Mouse (Mus musculus): ENCODE data around the gene Dph1. TPM values are rescaled to one million over a fixed set of nuclear protein-coding genes. Genes with fewer than 3 reads are reported as not detected.
A peak's percentile ranks its signal among the peaks of the same experiment; 100 is the strongest.

Dph1 gene
- total and polyA plus RNA-seq, 2 experiments from 2014 or later: 12.7 to 21.0 TPM

- Histone ChIP-seq H3K27me3 (ENCODE audit: insufficient read depth, low read length) (no peaks in the 10 kb centered on the region), H3K9ac (no peak overlapping the region), H3K4me2 (ENCODE audit: low read depth) (no peak overlapping the region), H3K4me1 (ENCODE audit: insufficient read depth) (no peaks in the 10 kb centered on the region), H3K9me3 (ENCODE audit: low read length) (no peaks in the 10 kb centered on the region), H3K27ac (ENCODE audit: low read depth, low read length) (no peak overlapping the region), H3K4me3 (ENCODE audit: low read depth, low read length) (no peak overlapping the region), H3K36me3 (ENCODE audit: insufficient read depth) (no peaks in the 10 kb centered on the region)
- no peak for ATAC-seq
- no peak for TF ChIP-seq CTCF (IDR thresholded peaks at IDR 0.05; ENCODE audit: low read depth)
- no peak for DNase-seq
- WGBS: 32% methylated on average over 9 of the region's 9 CpGs
Observed at GRCm38 (mm10) chr11:75204472-75204871, 13.4 kb upstream of the Dph1 start.

DNA sequence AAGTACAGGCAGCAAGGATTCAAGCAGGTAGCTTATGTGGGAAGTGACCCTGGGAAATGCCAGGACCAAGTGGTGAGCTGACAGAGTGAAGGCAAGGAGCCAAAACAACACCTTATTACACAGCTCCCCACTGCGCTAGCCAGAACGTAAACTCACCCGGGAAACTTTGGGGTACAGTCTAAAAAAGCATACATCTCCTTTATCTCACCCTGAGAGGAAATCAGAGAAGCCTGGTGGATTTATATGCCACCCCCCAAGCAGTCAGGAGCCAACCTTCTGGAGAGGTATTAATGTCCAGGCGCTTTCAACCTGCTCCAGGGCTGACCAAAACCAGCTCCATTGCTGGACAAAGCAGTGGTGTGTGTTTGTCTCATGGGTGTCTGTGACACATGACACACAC lies 12.9 kb upstream of the Dph1 start:
- Histone ChIP-seq H3K27me3 (ENCODE audit: insufficient read depth, low read length) (no peaks in the 10 kb centered on the region), H3K36me3 (ENCODE audit: insufficient read depth) (no peaks in the 10 kb centered on the region), H3K4me3 (ENCODE audit: low read depth, low read length) (no peak overlapping the region), H3K27ac (ENCODE audit: low read depth, low read length) (no peak overlapping the region), H3K4me1 (ENCODE audit: insufficient read depth) (no peaks in the 10 kb centered on the region), H3K9ac (no peak overlapping the region), H3K9me3 (ENCODE audit: low read length) (no peaks in the 10 kb centered on the region), H3K4me2 (ENCODE audit: low read depth) (no peak overlapping the region)
- no peak for TF ChIP-seq CTCF (IDR thresholded peaks at IDR 0.05; ENCODE audit: low read depth)
- ATAC-seq (no peak), DNase-seq (no peak)
- WGBS: 83% methylated on average over 4 of the region's 4 CpGs

DNA sequence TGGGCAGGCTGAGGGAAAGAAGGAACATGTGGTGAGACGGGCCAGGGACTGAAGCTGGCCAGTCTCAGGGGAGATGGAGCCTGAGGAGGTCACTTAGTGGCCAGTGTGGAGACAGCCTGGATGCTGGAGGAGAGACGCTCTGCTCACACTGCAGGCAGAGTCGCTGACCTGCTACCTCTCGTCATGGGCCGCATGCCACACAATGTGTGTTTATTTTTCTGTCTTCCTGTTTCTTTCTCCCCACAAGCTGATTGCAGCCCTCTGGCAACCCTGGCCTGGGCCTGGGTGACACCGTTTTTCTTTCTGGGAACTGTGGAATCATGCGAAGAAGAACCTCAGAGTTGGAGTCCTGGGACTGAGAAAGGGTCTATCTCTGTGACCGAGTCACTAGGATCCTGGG lies 10.7 kb upstream of the Dph1 start:
- Histone ChIP-seq H3K4me2 (ENCODE audit: low read depth) (no peak overlapping the region), H3K36me3 (ENCODE audit: insufficient read depth) (no peaks in the 10 kb centered on the region), H3K27me3 (ENCODE audit: insufficient read depth, low read length) (no peaks in the 10 kb centered on the region), H3K27ac (ENCODE audit: low read depth, low read length) (no peak overlapping the region), H3K4me1 (ENCODE audit: insufficient read depth) (no peaks in the 10 kb centered on the region), H3K9me3 (ENCODE audit: low read length) (no peaks in the 10 kb centered on the region), H3K4me3 (ENCODE audit: low read depth, low read length) (no peak overlapping the region), H3K9ac (no peak overlapping the region)
- no peak for TF ChIP-seq CTCF (IDR thresholded peaks at IDR 0.05; ENCODE audit: low read depth)
- WGBS: 72% methylated on average over 8 of the region's 8 CpGs
- ATAC-seq: no peak
- DNase-seq: no peak

GRCm38 (mm10) chr11:75200935-75201334 lies 9.9 kb upstream of the Dph1 start:
- H3K4me3 ChIP-seq (ENCODE audit: low read depth, low read length): no peak overlapping the region
- no peak overlapping the region for H3K9ac ChIP-seq
- no peak overlapping the region for H3K27ac ChIP-seq (ENCODE audit: low read depth, low read length)
- H3K9me3 ChIP-seq (ENCODE audit: low read length): no peaks in the 10 kb centered on the region
- no peaks in the 10 kb centered on the region for H3K4me1 ChIP-seq (ENCODE audit: insufficient read depth)
- H3K4me2 ChIP-seq (ENCODE audit: low read depth): no peak overlapping the region
- H3K36me3 ChIP-seq (ENCODE audit: insufficient read depth): no peaks in the 10 kb centered on the region
- DNase-seq: no peak
- no peak for TF ChIP-seq CTCF (IDR thresholded peaks at IDR 0.05; ENCODE audit: low read depth)
- 82% methylated on average over 12 of the region's 12 CpGs for WGBS
- ATAC-seq: no peak
- H3K27me3 ChIP-seq (ENCODE audit: insufficient read depth, low read length): peaks cover 6% of the 10 kb centered on the region

DNA sequence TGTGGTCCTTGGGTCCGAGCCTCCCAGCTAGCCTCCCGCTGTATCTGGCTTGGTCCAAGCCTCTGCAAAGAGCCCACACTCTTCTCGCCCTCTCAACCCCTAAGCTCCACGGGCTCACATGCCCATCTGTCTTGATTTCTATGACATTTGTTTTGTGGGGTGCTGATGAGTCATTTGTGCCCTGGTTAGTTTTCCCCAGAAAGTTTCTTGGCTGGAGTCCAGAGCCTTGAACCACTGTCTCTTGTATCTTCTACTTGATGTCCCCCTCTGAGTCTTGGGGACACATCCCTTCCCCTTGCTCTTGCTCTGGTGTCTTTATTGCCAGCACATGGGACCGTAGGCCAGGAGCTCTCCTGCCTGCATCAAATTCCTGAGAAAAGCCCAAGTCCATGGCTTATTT lies 8.9 kb upstream of the Dph1 start:
- no peak for TF ChIP-seq CTCF (IDR thresholded peaks at IDR 0.05; ENCODE audit: low read depth)
- 85% methylated on average over 5 of the region's 5 CpGs for WGBS

DNA sequence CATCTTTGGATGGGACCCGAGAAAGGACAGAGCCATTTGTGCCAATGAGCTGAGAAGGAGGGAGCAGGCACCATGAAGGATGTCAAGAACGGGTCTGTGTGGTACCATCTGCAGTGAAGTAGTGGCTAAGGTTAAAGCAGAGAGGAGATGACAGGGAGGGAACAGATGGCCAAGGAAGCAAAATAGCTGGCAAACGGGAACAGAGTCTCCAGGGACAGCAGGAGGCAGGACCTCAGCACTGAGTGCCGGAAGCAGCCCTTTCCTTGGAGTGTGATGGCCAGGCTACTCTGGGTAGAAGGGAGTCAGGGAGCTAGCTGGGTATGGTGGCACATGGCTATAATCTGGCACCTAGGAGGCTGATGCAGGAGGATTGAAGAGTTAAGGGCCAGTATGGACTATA lies 7.8 kb upstream of the Dph1 start:
- Histone ChIP-seq H3K9ac (no peak overlapping the region), H3K36me3 (ENCODE audit: insufficient read depth) (no peaks in the 10 kb centered on the region), H3K27ac (ENCODE audit: low read depth, low read length) (no peak overlapping the region), H3K4me2 (ENCODE audit: low read depth) (no peak overlapping the region), H3K4me3 (ENCODE audit: low read depth, low read length) (no peak overlapping the region), H3K4me1 (ENCODE audit: insufficient read depth) (peaks cover 11% of the 10 kb centered on the region; the same call in 1 of the 2 replicates), H3K27me3 (ENCODE audit: insufficient read depth, low read length) (peaks cover 24% of the 10 kb centered on the region), H3K9me3 (ENCODE audit: low read length) (no peaks in the 10 kb centered on the region)
- no peak for DNase-seq
- no peak for TF ChIP-seq CTCF (IDR thresholded peaks at IDR 0.05; ENCODE audit: low read depth)
- WGBS: 68% methylated on average over 4 of the region's 4 CpGs
- ATAC-seq: no peak

More for the DNA sequence above, 8.9 kb upstream of the Dph1 start:
- ATAC-seq (no peak), DNase-seq (no peak)
- Histone ChIP-seq H3K9me3 (ENCODE audit: low read length) (no peaks in the 10 kb centered on the region), H3K4me2 (ENCODE audit: low read depth) (no peak overlapping the region), H3K4me1 (ENCODE audit: insufficient read depth) (peaks cover 6% of the 10 kb centered on the region; the same call in 1 of the 2 replicates), H3K4me3 (ENCODE audit: low read depth, low read length) (no peak overlapping the region), H3K36me3 (ENCODE audit: insufficient read depth) (no peaks in the 10 kb centered on the region), H3K9ac (no peak overlapping the region), H3K27ac (ENCODE audit: low read depth, low read length) (no peak overlapping the region), H3K27me3 (ENCODE audit: insufficient read depth, low read length) (peaks cover 13% of the 10 kb centered on the region)

DNA sequence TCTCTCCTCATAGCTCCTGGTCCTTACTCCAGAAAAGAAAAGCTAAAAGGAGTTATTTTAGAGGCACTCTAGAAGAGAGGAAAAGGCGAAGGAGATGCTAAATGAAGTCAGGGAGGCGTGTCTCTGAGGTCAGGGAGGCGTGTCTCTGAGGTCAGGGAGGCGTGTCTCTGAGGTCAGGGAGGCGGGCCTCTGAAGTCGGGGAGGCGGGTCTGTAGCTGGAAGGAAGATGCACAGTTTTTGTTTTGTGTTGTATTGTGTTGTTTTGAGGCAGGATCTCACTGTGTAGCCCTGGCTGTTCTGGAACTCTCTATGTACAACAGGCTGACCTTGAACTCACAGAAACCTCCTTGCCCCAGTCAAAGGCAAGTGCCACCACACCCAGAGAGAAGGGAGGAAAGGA lies 6.9 kb upstream of the Dph1 start:
- DNase-seq: no peak
- peaks cover 11% of the 10 kb centered on the region; the same call in 1 of the 2 replicates for H3K4me1 ChIP-seq (ENCODE audit: insufficient read depth)
- no peak overlapping the region for H3K27ac ChIP-seq (ENCODE audit: low read depth, low read length)
- 39% methylated on average over 7 of the region's 7 CpGs for WGBS
- H3K9me3 ChIP-seq (ENCODE audit: low read length): no peaks in the 10 kb centered on the region
- no peak for TF ChIP-seq CTCF (IDR thresholded peaks at IDR 0.05; ENCODE audit: low read depth)
- peaks cover 31% of the 10 kb centered on the region for H3K27me3 ChIP-seq (ENCODE audit: insufficient read depth, low read length)
- H3K36me3 ChIP-seq (ENCODE audit: insufficient read depth): no peaks in the 10 kb centered on the region
- ATAC-seq: no peak
- no peak overlapping the region for H3K9ac ChIP-seq
- no peak overlapping the region for H3K4me2 ChIP-seq (ENCODE audit: low read depth)
- H3K4me3 ChIP-seq (ENCODE audit: low read depth, low read length): no peak overlapping the region

DNA sequence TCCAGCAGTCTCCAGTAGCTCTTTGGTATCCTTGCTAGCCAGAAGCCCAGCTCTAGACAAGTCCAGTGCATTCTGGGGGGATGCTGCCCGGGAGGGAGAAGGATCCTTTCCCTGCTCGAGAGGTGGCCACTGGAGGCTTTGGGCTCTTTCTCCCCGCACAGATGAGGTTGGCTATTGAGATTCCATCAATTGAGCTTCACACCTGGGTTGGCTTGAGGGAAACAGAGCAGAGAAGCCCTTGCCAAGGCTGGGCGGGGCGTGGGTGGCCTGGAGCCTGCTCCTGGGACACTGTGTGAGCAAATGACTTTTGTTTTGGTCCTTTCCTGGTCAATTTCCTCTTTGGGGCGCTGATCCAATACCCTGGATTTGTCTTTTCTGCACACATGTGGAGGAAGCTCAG lies 5.1 kb upstream of the Dph1 start:
- ATAC-seq (no peak), DNase-seq (no peak)
- H3K4me1 ChIP-seq (ENCODE audit: insufficient read depth): peaks cover 11% of the 10 kb centered on the region; the same call in 1 of the 2 replicates
- peaks cover 32% of the 10 kb centered on the region for H3K27me3 ChIP-seq (ENCODE audit: insufficient read depth, low read length)
- no peak overlapping the region for H3K4me3 ChIP-seq (ENCODE audit: low read depth, low read length)
- H3K4me2 ChIP-seq (ENCODE audit: low read depth): peak overlapping the region; percentile 73
- no peaks in the 10 kb centered on the region for H3K9me3 ChIP-seq (ENCODE audit: low read length)
- no peak overlapping the region for H3K9ac ChIP-seq
- no peak for TF ChIP-seq CTCF (IDR thresholded peaks at IDR 0.05; ENCODE audit: low read depth)
- 53% methylated on average over 6 of the region's 6 CpGs for WGBS
- no peak overlapping the region for H3K27ac ChIP-seq (ENCODE audit: low read depth, low read length)
- no peaks in the 10 kb centered on the region for H3K36me3 ChIP-seq (ENCODE audit: insufficient read depth)

Data from forebrain, postnatal 0 days (tissue).